Mouse (Mus musculus): ENCODE results near the gene Hunk. TPM values are rescaled to one million over a fixed set of nuclear protein-coding genes. Genes with fewer than 3 reads are reported as not detected.

The Hunk gene
- polyA plus RNA-seq, 1 experiment from 2014 or later, result 4.7 TPM

- H3K4me1 ChIP-seq (ENCODE audit: control insufficient read depth, insufficient read depth, low read depth, low read length), result no peaks in the 10 kb centered on the region
- WGBS, result 42% methylated on average over 5 of the region's 5 CpGs
- no peak for ATAC-seq
These were observed 51.5 kb downstream of the Hunk start for GRCm38 (mm10) chr16:90437276-90437675.

GRCm38 (mm10) chr16:90439493-90439892, 53.7 kb downstream of the Hunk start:
- Histone ChIP-seq H3K36me3 (ENCODE audit: control insufficient read depth, insufficient read depth, low read length) (no peaks in the 10 kb centered on the region), H3K9ac (ENCODE audit: low read depth, low read length) (no peak overlapping the region), H3K4me2 (ENCODE audit: low read length) (no peak overlapping the region), H3K9me3 (ENCODE audit: control insufficient read depth, low read length) (no peaks in the 10 kb centered on the region), H3K4me3 (ENCODE audit: low read length) (no peak overlapping the region), H3K27me3 (replicated peaks; ENCODE audit: control insufficient read depth, insufficient read depth, low read length) (no peaks in the 10 kb centered on the region), H3K27ac (ENCODE audit: low read depth, low read length) (no peak overlapping the region), H3K4me1 (ENCODE audit: control insufficient read depth, insufficient read depth, low read depth, low read length) (0 out of 2 replicates have a peak, but pooled peaks cover 4% of the 10 kb centered on the region)
- ATAC-seq, result no peak
- WGBS, result 78% methylated on average over 6 of the region's 6 CpGs

More at GRCm38 (mm10) chr16:90437276-90437675, 51.5 kb downstream of the Hunk start:
- H3K9ac ChIP-seq (ENCODE audit: low read depth, low read length), result no peak overlapping the region
- H3K4me3 ChIP-seq (ENCODE audit: low read length), result no peak overlapping the region
- H3K27me3 ChIP-seq (replicated peaks; ENCODE audit: control insufficient read depth, insufficient read depth, low read length), result no peaks in the 10 kb centered on the region
- peaks cover 7% of the 10 kb centered on the region for H3K9me3 ChIP-seq (ENCODE audit: control insufficient read depth, low read length)
- peaks cover 17% of the 10 kb centered on the region for H3K36me3 ChIP-seq (ENCODE audit: control insufficient read depth, insufficient read depth, low read length)
- H3K27ac ChIP-seq (ENCODE audit: low read depth, low read length), result no peak overlapping the region
- no peak overlapping the region for H3K4me2 ChIP-seq (ENCODE audit: low read length)

GRCm38 (mm10) chr16:90440654-90441053, 54.8 kb downstream of the Hunk start:
- Histone ChIP-seq H3K9me3 (ENCODE audit: control insufficient read depth, low read length) (no peaks in the 10 kb centered on the region), H3K27ac (ENCODE audit: low read depth, low read length) (no peak overlapping the region), H3K9ac (ENCODE audit: low read depth, low read length) (no peak overlapping the region), H3K4me3 (ENCODE audit: low read length) (no peak overlapping the region), H3K4me1 (ENCODE audit: control insufficient read depth, insufficient read depth, low read depth, low read length) (0 out of 2 replicates have a peak, but pooled peaks cover 4% of the 10 kb centered on the region), H3K36me3 (ENCODE audit: control insufficient read depth, insufficient read depth, low read length) (no peaks in the 10 kb centered on the region), H3K4me2 (ENCODE audit: low read length) (no peak overlapping the region), H3K27me3 (replicated peaks; ENCODE audit: control insufficient read depth, insufficient read depth, low read length) (no peaks in the 10 kb centered on the region)
- no peak for ATAC-seq
- WGBS, result 46% methylated on average over 10 of the region's 10 CpGs

- Histone ChIP-seq H3K4me2 (ENCODE audit: low read length) (no peak overlapping the region), H3K4me3 (ENCODE audit: low read length) (no peak overlapping the region), H3K36me3 (ENCODE audit: control insufficient read depth, insufficient read depth, low read length) (no peaks in the 10 kb centered on the region), H3K4me1 (ENCODE audit: control insufficient read depth, insufficient read depth, low read depth, low read length) (0 out of 2 replicates have a peak, but pooled peaks cover 4% of the 10 kb centered on the region), H3K9ac (ENCODE audit: low read depth, low read length) (no peak overlapping the region), H3K9me3 (ENCODE audit: control insufficient read depth, low read length) (no peaks in the 10 kb centered on the region), H3K27ac (ENCODE audit: low read depth, low read length) (no peak overlapping the region), H3K27me3 (replicated peaks; ENCODE audit: control insufficient read depth, insufficient read depth, low read length) (no peaks in the 10 kb centered on the region)
- 37% methylated on average over 6 of the region's 6 CpGs for WGBS
- no peak for ATAC-seq
These were observed 57.2 kb downstream of the Hunk start for GRCm38 (mm10) chr16:90442991-90443390.

GRCm38 (mm10) chr16:90453197-90453596, 67.4 kb downstream of the Hunk start:
- no peak for ATAC-seq
- Histone ChIP-seq H3K27ac (ENCODE audit: low read depth, low read length) (peak overlapping the region; percentile 32), H3K36me3 (ENCODE audit: control insufficient read depth, insufficient read depth, low read length) (peaks cover 11% of the 10 kb centered on the region), H3K27me3 (replicated peaks; ENCODE audit: control insufficient read depth, insufficient read depth, low read length) (no peaks in the 10 kb centered on the region), H3K9ac (ENCODE audit: low read depth, low read length) (no peak overlapping the region), H3K4me2 (ENCODE audit: low read length) (no peak overlapping the region), H3K9me3 (ENCODE audit: control insufficient read depth, low read length) (no peaks in the 10 kb centered on the region), H3K4me1 (ENCODE audit: control insufficient read depth, insufficient read depth, low read depth, low read length) (peaks cover 6% of the 10 kb centered on the region; the same call in 1 of the 2 replicates), H3K4me3 (ENCODE audit: low read length) (no peak overlapping the region)
- WGBS, result 75% methylated on average over 11 of the region's 11 CpGs

- no peaks in the 10 kb centered on the region for H3K9me3 ChIP-seq (ENCODE audit: control insufficient read depth, low read length)
- no peaks in the 10 kb centered on the region for H3K27me3 ChIP-seq (replicated peaks; ENCODE audit: control insufficient read depth, insufficient read depth, low read length)
- H3K27ac ChIP-seq (ENCODE audit: low read depth, low read length), result no peak overlapping the region
- H3K4me3 ChIP-seq (ENCODE audit: low read length), result no peak overlapping the region
- no peak overlapping the region for H3K4me2 ChIP-seq (ENCODE audit: low read length)
- H3K4me1 ChIP-seq (ENCODE audit: control insufficient read depth, insufficient read depth, low read depth, low read length), result peaks cover 4% of the 10 kb centered on the region; the same call in 1 of the 2 replicates
- H3K9ac ChIP-seq (ENCODE audit: low read depth, low read length), result no peak overlapping the region
- peaks cover 11% of the 10 kb centered on the region for H3K36me3 ChIP-seq (ENCODE audit: control insufficient read depth, insufficient read depth, low read length)
- 84% methylated on average over 7 of the region's 7 CpGs for WGBS
- ATAC-seq, result no peak
These were observed 70.8 kb downstream of the Hunk start for GRCm38 (mm10) chr16:90456495-90457125.

GRCm38 (mm10) chr16:90458899-90459610, 73.2 kb downstream of the Hunk start:
- 22% methylated on average over 11 of the region's 11 CpGs for WGBS
- peaks cover 12% of the 10 kb centered on the region for H3K36me3 ChIP-seq (ENCODE audit: control insufficient read depth, insufficient read depth, low read length)
- no peak overlapping the region for H3K4me2 ChIP-seq (ENCODE audit: low read length)
- no peak overlapping the region for H3K9ac ChIP-seq (ENCODE audit: low read depth, low read length)
- H3K4me3 ChIP-seq (ENCODE audit: low read length), result no peak overlapping the region
- H3K27me3 ChIP-seq (replicated peaks; ENCODE audit: control insufficient read depth, insufficient read depth, low read length), result no peaks in the 10 kb centered on the region
- no peaks in the 10 kb centered on the region for H3K9me3 ChIP-seq (ENCODE audit: control insufficient read depth, low read length)
- peak; percentile 55; the same call in 1 of the 2 replicates for ATAC-seq
- H3K4me1 ChIP-seq (ENCODE audit: control insufficient read depth, insufficient read depth, low read depth, low read length), result peaks cover 4% of the 10 kb centered on the region; the same call in 1 of the 2 replicates
- H3K27ac ChIP-seq (ENCODE audit: low read depth, low read length), result peak overlapping the region; percentile 48

- Histone ChIP-seq H3K27me3 (replicated peaks; ENCODE audit: control insufficient read depth, insufficient read depth, low read length) (no peaks in the 10 kb centered on the region), H3K9me3 (ENCODE audit: control insufficient read depth, low read length) (no peaks in the 10 kb centered on the region), H3K4me2 (ENCODE audit: low read length) (no peak overlapping the region), H3K36me3 (ENCODE audit: control insufficient read depth, insufficient read depth, low read length) (peaks cover 6% of the 10 kb centered on the region; the same call in 1 of the 2 replicates), H3K27ac (ENCODE audit: low read depth, low read length) (no peak overlapping the region), H3K4me3 (ENCODE audit: low read length) (no peak overlapping the region), H3K4me1 (ENCODE audit: control insufficient read depth, insufficient read depth, low read depth, low read length) (peaks cover 4% of the 10 kb centered on the region; the same call in 1 of the 2 replicates), H3K9ac (ENCODE audit: low read depth, low read length) (no peak overlapping the region)
- WGBS, result 63% methylated on average over 11 of the region's 11 CpGs
- ATAC-seq, result no peak
These were observed 75.6 kb downstream of the Hunk start for GRCm38 (mm10) chr16:90461304-90461905.

GRCm38 (mm10) chr16:90462728-90463275, 77.0 kb downstream of the Hunk start:
- no peak overlapping the region for H3K27ac ChIP-seq (ENCODE audit: low read depth, low read length)
- 74% methylated on average over 11 of the region's 11 CpGs for WGBS
- H3K36me3 ChIP-seq (ENCODE audit: control insufficient read depth, insufficient read depth, low read length), result peaks cover 12% of the 10 kb centered on the region

More at GRCm38 (mm10) chr16:90462728-90463275, 77.0 kb downstream of the Hunk start:
- no peak overlapping the region for H3K4me3 ChIP-seq (ENCODE audit: low read length)
- peaks cover 4% of the 10 kb centered on the region; the same call in 1 of the 2 replicates for H3K4me1 ChIP-seq (ENCODE audit: control insufficient read depth, insufficient read depth, low read depth, low read length)
- H3K4me2 ChIP-seq (ENCODE audit: low read length), result no peak overlapping the region
- H3K27me3 ChIP-seq (replicated peaks; ENCODE audit: control insufficient read depth, insufficient read depth, low read length), result no peaks in the 10 kb centered on the region
- H3K9ac ChIP-seq (ENCODE audit: low read depth, low read length), result no peak overlapping the region
- ATAC-seq, result no peak
- no peaks in the 10 kb centered on the region for H3K9me3 ChIP-seq (ENCODE audit: control insufficient read depth, low read length)

Data from hindbrain, embryonic 16.5 days (tissue).